In the genomic region with DNA sequence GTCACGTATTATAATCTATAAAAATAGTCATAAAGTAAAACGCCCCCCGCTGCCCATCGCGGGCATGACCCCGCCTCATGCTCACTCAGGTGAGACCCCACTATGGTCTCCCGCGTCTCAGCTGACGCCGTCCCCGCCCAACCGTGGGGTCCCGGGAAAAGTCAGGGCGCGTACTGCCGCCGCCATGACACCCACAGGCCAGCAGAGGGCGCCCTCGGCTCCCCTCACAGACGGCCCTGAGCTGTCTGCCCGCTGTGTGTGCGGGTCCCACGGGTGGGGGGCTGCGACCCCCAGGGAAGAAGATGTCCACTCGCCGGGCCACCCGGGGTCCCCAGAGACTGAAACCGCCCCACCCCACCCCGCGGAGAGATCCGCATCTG, we compare ENCODE assay signal across 8 mouse cellular contexts. TPM values are rescaled to one million over a fixed set of nuclear protein-coding genes. Genes with fewer than 3 reads are reported as not detected.
DNase-seq lines count a peak whose midpoint lies in the region; ATAC-seq lines count a peak whose summit lies in the region.

No protein-coding gene starts in this region.

- no peaks in the 10 kb centered on the region for H3K27me3 ChIP-seq in hindbrain, embryonic 15.5 days

- H3K27ac ChIP-seq in hindbrain, embryonic 15.5 days (replicated peaks): peak overlapping the region; percentile 93

- intact Hi-C loops in left cerebral cortex, postnatal 14 days (cut with DNase I): no loop called here

- H3K36me3 ChIP-seq in hindbrain, embryonic 15.5 days: no peaks in the 10 kb centered on the region

- 0% methylated on average over 31 of the region's 31 CpGs for WGBS in hindbrain, embryonic 15.5 days

- ATAC-seq in hindbrain, embryonic 15.5 days (ENCODE audit: low FRiP score, low read depth): peak; percentile 13
- peak; percentile 18 for ATAC-seq in megakaryocyte progenitor cell, adult 5-6 weeks (replicated peaks; ENCODE audit: poor library complexity)

- H3K9ac ChIP-seq in hindbrain, embryonic 15.5 days: peak overlapping the region; percentile 56

- peak overlapping the region; percentile 51 for H3K4me3 ChIP-seq in hindbrain, embryonic 15.5 days

- H3K9me3 ChIP-seq in hindbrain, embryonic 15.5 days: peaks cover 3% of the 10 kb centered on the region; the same call in 1 of the 2 replicates

- peak; percentile 75 for DNase-seq in T-cell, adult 2 months (ENCODE audit: low spot score)
- peak; percentile 90 for DNase-seq in cerebellum, postnatal 10 days
- peak; percentile 79 to 87 for DNase-seq in frontal cortex, postnatal 36 days (ENCODE audit: low spot score in 2 of 2)
- DNase-seq in left cerebral cortex, postnatal 14 days (ENCODE audit: low spot score in 2 of 2): peak; percentile 82 to 84
- peak; percentile 87 for DNase-seq in right cerebral cortex, postnatal 4 days
- peak; percentile 71 to 75 for DNase-seq in urinary bladder, postnatal 4 days (ENCODE audit: low spot score in 2 of 2)

- H3K4me1 ChIP-seq in hindbrain, embryonic 15.5 days (replicated peaks): peaks cover 7% of the 10 kb centered on the region; the same call in 1 of the 2 replicates

- peak overlapping the region; percentile 66 for H3K4me2 ChIP-seq in hindbrain, embryonic 15.5 days

RNA-seq across cellular contexts. Expression of a gene that starts 30.2 kb away (rescaled TPM):
- polyA plus RNA-seq in hindbrain, embryonic 15.5 days (2015; fragmentation: Nextera tagmentation; extraction: Ambion mirVana): 15.6 and 17.1 TPM in 2 replicates
- 10 to 100 TPM; 52.7 to 55.2 TPM for total RNA-seq in left cerebral cortex, postnatal 14 days (2021)
- total RNA-seq in megakaryocyte progenitor cell, adult 5-6 weeks (2015): 35.9 and 37.9 TPM in 2 replicates
- total RNA-seq in megakaryocyte progenitor cell, adult 5-6 weeks (2017): 30.2 and 35.3 TPM in 2 replicates

Comparison
In these comparisons a context has a peak if more than half of its experiments do, and no peak if none do; other contexts are left out.
1. Peak in every context shown above with its lines: DNase-seq, ATAC-seq, H3K4me3 ChIP-seq and H3K27ac ChIP-seq.